ENCODE assay signal across 8 mouse cellular contexts in the genomic region with DNA sequence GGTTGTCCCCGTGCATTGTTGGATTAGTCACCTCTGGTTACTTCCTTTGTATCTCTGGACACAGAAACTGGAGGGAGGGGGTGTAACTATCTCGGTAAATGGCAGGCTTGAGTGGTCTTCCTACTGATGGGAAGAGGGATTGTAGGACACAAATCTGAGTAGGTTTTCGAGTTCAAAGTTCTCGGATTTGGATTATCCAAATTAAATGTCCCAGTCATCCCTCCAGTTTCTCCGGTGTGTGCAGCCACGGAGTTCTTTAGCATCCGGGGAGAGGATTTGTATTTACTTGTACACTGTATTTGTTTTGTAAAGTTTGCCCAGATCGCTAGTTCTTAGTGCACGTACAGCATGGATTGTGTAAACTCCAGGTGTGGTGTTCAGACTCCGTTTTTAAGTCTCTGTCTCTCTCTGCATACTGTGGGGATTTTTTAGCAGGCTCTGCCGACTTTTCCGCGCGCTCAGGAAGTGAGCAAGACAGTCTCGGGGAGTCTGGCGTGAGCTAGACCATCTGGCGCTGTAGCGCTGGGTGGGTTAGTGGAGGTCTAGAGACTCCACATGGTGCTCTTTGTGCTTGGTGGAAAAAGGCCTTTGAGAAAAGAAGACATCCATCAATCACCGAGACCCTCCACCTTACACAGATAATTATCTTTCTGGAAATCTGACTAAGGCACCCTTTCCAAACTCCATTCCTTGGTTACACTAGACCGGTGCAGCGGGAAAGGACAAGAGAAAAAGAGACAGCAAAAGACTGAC. TPM values are rescaled to one million over a fixed set of nuclear protein-coding genes. Genes with fewer than 3 reads are reported as not detected.
DNase-seq lines count a peak whose midpoint lies in the region; ATAC-seq lines count a peak whose summit lies in the region.

No protein-coding gene starts in this region.

- peaks cover 63% of the 10 kb centered on the region for H3K27me3 ChIP-seq in forebrain, embryonic 13.5 days
- H3K27me3 ChIP-seq in liver, embryonic 12.5 days (replicated peaks): peaks cover 74% of the 10 kb centered on the region
- peaks cover 22% of the 10 kb centered on the region for H3K27me3 ChIP-seq in neural tube, embryonic 14.5 days (ENCODE audit: control insufficient read depth, insufficient read depth, low read length)

- no peaks in the 10 kb centered on the region for H3K36me3 ChIP-seq in forebrain, embryonic 13.5 days (ENCODE audit: poor library complexity, severe bottlenecking)
- H3K36me3 ChIP-seq in liver, embryonic 12.5 days: no peaks in the 10 kb centered on the region
- H3K36me3 ChIP-seq in neural tube, embryonic 14.5 days (ENCODE audit: control insufficient read depth, insufficient read depth, low read length): no peaks in the 10 kb centered on the region

- H3K27ac ChIP-seq in forebrain, embryonic 13.5 days: peak overlapping the region; percentile 37; the same call in 1 of the 2 replicates
- H3K27ac ChIP-seq in liver, embryonic 12.5 days: no peak overlapping the region
- peak overlapping the region; percentile 50 for H3K27ac ChIP-seq in neural tube, embryonic 14.5 days (ENCODE audit: low read depth, low read length)

- WGBS in forebrain, embryonic 13.5 days: under 1% methylated on average over 21 of the region's 21 CpGs
- WGBS in liver, embryonic 12.5 days (ENCODE audit: insufficient replicate concordance): 2% methylated on average over 21 of the region's 21 CpGs
- WGBS in neural tube, embryonic 14.5 days: 1% methylated on average over 21 of the region's 21 CpGs

- H3K9me3 ChIP-seq in forebrain, embryonic 13.5 days (replicated peaks): no peaks in the 10 kb centered on the region
- no peaks in the 10 kb centered on the region for H3K9me3 ChIP-seq in liver, embryonic 12.5 days (replicated peaks)
- H3K9me3 ChIP-seq in neural tube, embryonic 14.5 days (ENCODE audit: control insufficient read depth, low read length): no peaks in the 10 kb centered on the region

- no peak for ATAC-seq in forebrain, embryonic 13.5 days
- no peak for ATAC-seq in liver, embryonic 12.5 days
- no peak for ATAC-seq in neural tube, embryonic 14.5 days (ENCODE audit: low read depth)

- peak overlapping the region; percentile 49 for H3K4me3 ChIP-seq in forebrain, embryonic 13.5 days
- peak overlapping the region; percentile 61 for H3K4me3 ChIP-seq in liver, embryonic 12.5 days
- peak overlapping the region; percentile 74 for H3K4me3 ChIP-seq in neural tube, embryonic 14.5 days (ENCODE audit: low read depth, low read length)

- DNase-seq in adrenal gland, adult 2 months: peak; percentile 15
- no peak for DNase-seq in adrenal gland, postnatal 25 days
- DNase-seq in R1 (ENCODE audit: low read depth, low spot score): peak; percentile 39
- peak; percentile 48 for DNase-seq in induced T-regulatory cell, adult 2 months (ENCODE audit: low read depth)
- DNase-seq in gastrocnemius, postnatal 10 days: no peak

- peak overlapping the region; percentile 79 for H3K4me2 ChIP-seq in forebrain, embryonic 13.5 days
- peak overlapping the region; percentile 91 for H3K4me2 ChIP-seq in liver, embryonic 12.5 days
- peak overlapping the region; percentile 85 for H3K4me2 ChIP-seq in neural tube, embryonic 14.5 days (ENCODE audit: low read depth, low read length)

- H3K9ac ChIP-seq in forebrain, embryonic 13.5 days: peak overlapping the region; percentile 46
- no peak overlapping the region for H3K9ac ChIP-seq in liver, embryonic 12.5 days
- peak overlapping the region; percentile 16; the same call in 1 of the 2 replicates for H3K9ac ChIP-seq in neural tube, embryonic 14.5 days (replicated peaks; ENCODE audit: low read depth, low read length)

- H3K4me1 ChIP-seq in forebrain, embryonic 13.5 days: peaks cover 24% of the 10 kb centered on the region
- peaks cover 20% of the 10 kb centered on the region for H3K4me1 ChIP-seq in liver, embryonic 12.5 days
- peaks cover 11% of the 10 kb centered on the region; the same call in 1 of the 2 replicates for H3K4me1 ChIP-seq in neural tube, embryonic 14.5 days (ENCODE audit: control insufficient read depth, insufficient read depth, low read length)

RNA-seq across cellular contexts. Expression of gene Hey2, which starts 1.0 kb away (rescaled TPM):
- 1 to 10 TPM; 1.4 to 1.5 TPM for total RNA-seq in adrenal gland, adult 2 months (2021)
- 2.7 and 4.7 TPM in 2 replicates for polyA plus RNA-seq in adrenal gland, adult 2 months (2012; rRNA removed)
- total RNA-seq in adrenal gland, postnatal 25 days (2021): 1.1 and 1.5 TPM in 2 replicates
- polyA plus RNA-seq in forebrain, embryonic 13.5 days (2015; fragmentation: Nextera tagmentation; extraction: Ambion mirVana): 2.7 and 4.0 TPM in 2 replicates
- 0.49 and 0.65 TPM in 2 replicates for polyA plus RNA-seq in liver, embryonic 12.5 days (2016; fragmentation: Nextera tagmentation; extraction: Ambion mirVana)
- polyA plus RNA-seq in neural tube, embryonic 14.5 days (2014; fragmentation: Nextera tagmentation; extraction: Ambion mirVana): 6.5 and 9.9 TPM in 2 replicates
- total RNA-seq in gastrocnemius, postnatal 10 days (2021): 1 to 10 TPM in 1 of 2 experiments, under 1 TPM in 1; 0.89 to 1.6 TPM

RNA-seq across cellular contexts. Expression of gene Ncoa7, which starts 40.5 kb away (rescaled TPM):
- 10 to 100 TPM; 32.6 to 34.1 TPM for total RNA-seq in adrenal gland, adult 2 months (2021)
- 7.7 and 11.2 TPM in 2 replicates for polyA plus RNA-seq in adrenal gland, adult 2 months (2012; rRNA removed)
- total RNA-seq in adrenal gland, postnatal 25 days (2021): 32.9 and 42.0 TPM in 2 replicates
- 8.8 TPM in 2 replicates for polyA plus RNA-seq in forebrain, embryonic 13.5 days (2015; fragmentation: Nextera tagmentation; extraction: Ambion mirVana)
- 12.9 and 14.2 TPM in 2 replicates for polyA plus RNA-seq in liver, embryonic 12.5 days (2016; fragmentation: Nextera tagmentation; extraction: Ambion mirVana)
- 23.7 and 25.8 TPM in 2 replicates for polyA plus RNA-seq in neural tube, embryonic 14.5 days (2014; fragmentation: Nextera tagmentation; extraction: Ambion mirVana)
- total RNA-seq in gastrocnemius, postnatal 10 days (2021): 1 to 10 TPM; 5.6 to 9.6 TPM

Comparison
In these comparisons a context has a peak if more than half of its experiments do, and no peak if none do; other contexts are left out.
1. DNase-seq: peak in adrenal gland, adult 2 months (single experiment), R1 (single experiment) and induced T-regulatory cell, adult 2 months (single experiment); none in adrenal gland, postnatal 25 days (single experiment) and gastrocnemius, postnatal 10 days (single experiment).
2. Peak in every context shown above with its lines, with median percentiles within 50 percentile points of each other: H3K4me2 ChIP-seq and H3K4me3 ChIP-seq.